Mouse (Mus musculus) cerebellum, adult 8-10 months (tissue): ENCODE data around the gene Prss57.
"Not testable (repeated sequence)": the region's sequence is repeated elsewhere in the genome, so short reads cannot be mapped to it uniquely, and the experiment has no call there.

Experiments used
- DNase-seq: peaks from one replicate; pipeline ENCODE4 v3.0.0; 2022

Prss57 gene

GRCm38 (mm10) chr10:79780664-79781015, 10.1 kb downstream of the Prss57 start:
- no peak for DNase-seq

- peak; percentile 97 for DNase-seq
Measured at GRCm38 (mm10) chr10:79779784-79780663, 10.7 kb downstream of the Prss57 start.

GRCm38 (mm10) chr10:79779193-79779592, 11.6 kb downstream of the Prss57 start:
- peak; percentile 32 for DNase-seq

- peak; percentile 42 for DNase-seq
Measured at GRCm38 (mm10) chr10:79778006-79778405, 12.8 kb downstream of the Prss57 start.

- DNase-seq, result no peak
Measured at GRCm38 (mm10) chr10:79777103-79777531, 13.6 kb downstream of the Prss57 start, which contains the start of gene Fstl3. Gene Fstl3, plus strand, starts transcription at chr10:79777272.

GRCm38 (mm10) chr10:79774486-79775279, 16.1 kb downstream of the Prss57 start:
- DNase-seq, result no peak

- no peak for DNase-seq
Measured at GRCm38 (mm10) chr10:79773208-79773607, 17.6 kb downstream of the Prss57 start.

- DNase-seq, result no peak
Measured at GRCm38 (mm10) chr10:79772320-79772719, 18.4 kb downstream of the Prss57 start.

GRCm38 (mm10) chr10:79769329-79769728, 21.4 kb downstream of the Prss57 start:
- DNase-seq, result no peak

GRCm38 (mm10) chr10:79768400-79768799, 22.4 kb downstream of the Prss57 start:
- peak; percentile 79 for DNase-seq

GRCm38 (mm10) chr10:79767372-79768244, 23.2 kb downstream of the Prss57 start:
- DNase-seq, result peak; percentile 91

GRCm38 (mm10) chr10:79766508-79767325, 24.0 kb downstream of the Prss57 start, which contains the start of gene Rnf126:
Gene Rnf126, minus strand, starts transcription at chr10:79766952.
- peak; percentile 100 for DNase-seq

GRCm38 (mm10) chr10:79766001-79766507, 24.7 kb downstream of the Prss57 start:
- DNase-seq, result no peak

GRCm38 (mm10) chr10:79765228-79765745, 25.5 kb downstream of the Prss57 start:
- no peak for DNase-seq

- no peak for DNase-seq
Measured at GRCm38 (mm10) chr10:79764234-79764633, 26.5 kb downstream of the Prss57 start.

- DNase-seq, result no peak
Measured at GRCm38 (mm10) chr10:79762875-79763274, 27.9 kb downstream of the Prss57 start.

GRCm38 (mm10) chr10:79760603-79761143, 30.1 kb downstream of the Prss57 start:
- DNase-seq, result no peak

- DNase-seq, result not testable (repeated sequence)
Measured at GRCm38 (mm10) chr10:79759675-79760074, 31.1 kb downstream of the Prss57 start.

- DNase-seq, result no peak
Measured at GRCm38 (mm10) chr10:79756660-79757059, 34.1 kb downstream of the Prss57 start.

- DNase-seq, result no peak
Measured at GRCm38 (mm10) chr10:79755854-79756253, 34.9 kb downstream of the Prss57 start.
